Mouse (Mus musculus): ENCODE measurements around the gene C3. TPM values are rescaled to one million over a fixed set of nuclear protein-coding genes. Genes with fewer than 3 reads are reported as not detected.

The C3 gene
- polyA plus RNA-seq, 1 experiment from 2014 or later, result 0.82 TPM

- Histone ChIP-seq H3K36me3 (ENCODE audit: control insufficient read depth, insufficient read depth, low read length) (no peaks in the 10 kb centered on the region), H3K9me3 (ENCODE audit: control insufficient read depth, low read length) (no peaks in the 10 kb centered on the region), H3K27me3 (ENCODE audit: control insufficient read depth, insufficient read depth, low read length) (no peaks in the 10 kb centered on the region), H3K4me2 (ENCODE audit: low read depth, low read length) (no peak overlapping the region), H3K4me1 (ENCODE audit: control insufficient read depth, insufficient read depth, low read length) (no peaks in the 10 kb centered on the region), H3K9ac (replicated peaks; ENCODE audit: low read depth, low read length) (no peak overlapping the region), H3K27ac (ENCODE audit: low read depth, low read length) (no peak overlapping the region), H3K4me3 (ENCODE audit: low read depth, low read length) (no peak overlapping the region)
- WGBS, result 31% methylated on average over 21 of the region's 22 CpGs
- peak; percentile 56; the same call in 1 of the 2 replicates for ATAC-seq (ENCODE audit: low read depth)
Measured at GRCm38 (mm10) chr17:57264972-57265945, 37.3 kb upstream of the C3 start.

- H3K4me1 ChIP-seq (ENCODE audit: control insufficient read depth, insufficient read depth, low read length), result no peaks in the 10 kb centered on the region
- 91% methylated on average over 2 of the region's 2 CpGs for WGBS
- H3K4me3 ChIP-seq (ENCODE audit: low read depth, low read length), result no peak overlapping the region
- H3K36me3 ChIP-seq (ENCODE audit: control insufficient read depth, insufficient read depth, low read length), result no peaks in the 10 kb centered on the region
- ATAC-seq (ENCODE audit: low read depth), result no peak
- H3K9ac ChIP-seq (replicated peaks; ENCODE audit: low read depth, low read length), result no peak overlapping the region
- H3K27me3 ChIP-seq (ENCODE audit: control insufficient read depth, insufficient read depth, low read length), result no peaks in the 10 kb centered on the region
- H3K27ac ChIP-seq (ENCODE audit: low read depth, low read length), result no peak overlapping the region
- H3K4me2 ChIP-seq (ENCODE audit: low read depth, low read length), result no peak overlapping the region
- H3K9me3 ChIP-seq (ENCODE audit: control insufficient read depth, low read length), result no peaks in the 10 kb centered on the region
Measured at GRCm38 (mm10) chr17:57264164-57264563, 36.2 kb upstream of the C3 start.

- H3K9ac ChIP-seq (replicated peaks; ENCODE audit: low read depth, low read length), result no peak overlapping the region
- H3K4me1 ChIP-seq (ENCODE audit: control insufficient read depth, insufficient read depth, low read length), result no peaks in the 10 kb centered on the region
- WGBS, result 95% methylated on average over 17 of the region's 17 CpGs
- H3K27me3 ChIP-seq (ENCODE audit: control insufficient read depth, insufficient read depth, low read length), result no peaks in the 10 kb centered on the region
- H3K4me3 ChIP-seq (ENCODE audit: low read depth, low read length), result no peak overlapping the region
- no peak for ATAC-seq (ENCODE audit: low read depth)
- no peak overlapping the region for H3K4me2 ChIP-seq (ENCODE audit: low read depth, low read length)
- no peak overlapping the region for H3K27ac ChIP-seq (ENCODE audit: low read depth, low read length)
- no peaks in the 10 kb centered on the region for H3K9me3 ChIP-seq (ENCODE audit: control insufficient read depth, low read length)
- no peaks in the 10 kb centered on the region for H3K36me3 ChIP-seq (ENCODE audit: control insufficient read depth, insufficient read depth, low read length)
Measured at GRCm38 (mm10) chr17:57262901-57263550, 35.1 kb upstream of the C3 start.

GRCm38 (mm10) chr17:57261796-57262195 lies 33.9 kb upstream of the C3 start:
- no peak for ATAC-seq (ENCODE audit: low read depth)
- Histone ChIP-seq H3K9ac (replicated peaks; ENCODE audit: low read depth, low read length) (no peak overlapping the region), H3K4me1 (ENCODE audit: control insufficient read depth, insufficient read depth, low read length) (no peaks in the 10 kb centered on the region), H3K36me3 (ENCODE audit: control insufficient read depth, insufficient read depth, low read length) (no peaks in the 10 kb centered on the region), H3K9me3 (ENCODE audit: control insufficient read depth, low read length) (no peaks in the 10 kb centered on the region), H3K27ac (ENCODE audit: low read depth, low read length) (no peak overlapping the region), H3K4me3 (ENCODE audit: low read depth, low read length) (no peak overlapping the region), H3K27me3 (ENCODE audit: control insufficient read depth, insufficient read depth, low read length) (no peaks in the 10 kb centered on the region), H3K4me2 (ENCODE audit: low read depth, low read length) (no peak overlapping the region)
- WGBS, result 50% methylated on average over 1 of the region's 1 CpGs

- 92% methylated on average over 4 of the region's 4 CpGs for WGBS
- Histone ChIP-seq H3K27ac (ENCODE audit: low read depth, low read length) (no peak overlapping the region), H3K4me1 (ENCODE audit: control insufficient read depth, insufficient read depth, low read length) (no peaks in the 10 kb centered on the region), H3K27me3 (ENCODE audit: control insufficient read depth, insufficient read depth, low read length) (no peaks in the 10 kb centered on the region), H3K9ac (replicated peaks; ENCODE audit: low read depth, low read length) (no peak overlapping the region), H3K9me3 (ENCODE audit: control insufficient read depth, low read length) (no peaks in the 10 kb centered on the region), H3K36me3 (ENCODE audit: control insufficient read depth, insufficient read depth, low read length) (no peaks in the 10 kb centered on the region), H3K4me3 (ENCODE audit: low read depth, low read length) (no peak overlapping the region), H3K4me2 (ENCODE audit: low read depth, low read length) (no peak overlapping the region)
- ATAC-seq (ENCODE audit: low read depth), result no peak
Measured at GRCm38 (mm10) chr17:57261286-57261685, 33.4 kb upstream of the C3 start.

- Histone ChIP-seq H3K27me3 (ENCODE audit: control insufficient read depth, insufficient read depth, low read length) (no peaks in the 10 kb centered on the region), H3K4me3 (ENCODE audit: low read depth, low read length) (no peak overlapping the region), H3K9me3 (ENCODE audit: control insufficient read depth, low read length) (no peaks in the 10 kb centered on the region), H3K4me1 (ENCODE audit: control insufficient read depth, insufficient read depth, low read length) (no peaks in the 10 kb centered on the region), H3K27ac (ENCODE audit: low read depth, low read length) (no peak overlapping the region), H3K36me3 (ENCODE audit: control insufficient read depth, insufficient read depth, low read length) (no peaks in the 10 kb centered on the region), H3K4me2 (ENCODE audit: low read depth, low read length) (no peak overlapping the region), H3K9ac (replicated peaks; ENCODE audit: low read depth, low read length) (no peak overlapping the region)
- no peak for ATAC-seq (ENCODE audit: low read depth)
- 91% methylated on average over 9 of the region's 9 CpGs for WGBS
Measured at GRCm38 (mm10) chr17:57260351-57260750, 32.4 kb upstream of the C3 start.

GRCm38 (mm10) chr17:57259742-57260141 lies 31.8 kb upstream of the C3 start:
- no peak for ATAC-seq (ENCODE audit: low read depth)
- H3K9ac ChIP-seq (replicated peaks; ENCODE audit: low read depth, low read length), result no peak overlapping the region
- no peaks in the 10 kb centered on the region for H3K27me3 ChIP-seq (ENCODE audit: control insufficient read depth, insufficient read depth, low read length)
- H3K4me1 ChIP-seq (ENCODE audit: control insufficient read depth, insufficient read depth, low read length), result no peaks in the 10 kb centered on the region
- no peaks in the 10 kb centered on the region for H3K9me3 ChIP-seq (ENCODE audit: control insufficient read depth, low read length)
- WGBS, result 95% methylated on average over 8 of the region's 8 CpGs
- H3K36me3 ChIP-seq (ENCODE audit: control insufficient read depth, insufficient read depth, low read length), result no peaks in the 10 kb centered on the region
- no peak overlapping the region for H3K27ac ChIP-seq (ENCODE audit: low read depth, low read length)
- H3K4me3 ChIP-seq (ENCODE audit: low read depth, low read length), result no peak overlapping the region
- no peak overlapping the region for H3K4me2 ChIP-seq (ENCODE audit: low read depth, low read length)

GRCm38 (mm10) chr17:57258191-57258590 lies 30.3 kb upstream of the C3 start:
- WGBS, result 92% methylated on average over 3 of the region's 3 CpGs
- no peak for ATAC-seq (ENCODE audit: low read depth)
- no peaks in the 10 kb centered on the region for H3K36me3 ChIP-seq (ENCODE audit: control insufficient read depth, insufficient read depth, low read length)

GRCm38 (mm10) chr17:57256921-57257485 lies 29.1 kb upstream of the C3 start:
- H3K4me2 ChIP-seq (ENCODE audit: low read depth, low read length), result no peak overlapping the region
- H3K4me3 ChIP-seq (ENCODE audit: low read depth, low read length), result no peak overlapping the region
- H3K27me3 ChIP-seq (ENCODE audit: control insufficient read depth, insufficient read depth, low read length), result no peaks in the 10 kb centered on the region
- H3K4me1 ChIP-seq (ENCODE audit: control insufficient read depth, insufficient read depth, low read length), result no peaks in the 10 kb centered on the region
- no peak for ATAC-seq (ENCODE audit: low read depth)
- H3K9ac ChIP-seq (replicated peaks; ENCODE audit: low read depth, low read length), result no peak overlapping the region
- H3K27ac ChIP-seq (ENCODE audit: low read depth, low read length), result no peak overlapping the region
- no peaks in the 10 kb centered on the region for H3K9me3 ChIP-seq (ENCODE audit: control insufficient read depth, low read length)
- H3K36me3 ChIP-seq (ENCODE audit: control insufficient read depth, insufficient read depth, low read length), result no peaks in the 10 kb centered on the region
- 95% methylated on average over 22 of the region's 22 CpGs for WGBS

More at GRCm38 (mm10) chr17:57258191-57258590, 30.3 kb upstream of the C3 start:
- Histone ChIP-seq H3K4me1 (ENCODE audit: control insufficient read depth, insufficient read depth, low read length) (no peaks in the 10 kb centered on the region), H3K9me3 (ENCODE audit: control insufficient read depth, low read length) (no peaks in the 10 kb centered on the region), H3K27me3 (ENCODE audit: control insufficient read depth, insufficient read depth, low read length) (no peaks in the 10 kb centered on the region), H3K9ac (replicated peaks; ENCODE audit: low read depth, low read length) (no peak overlapping the region), H3K4me2 (ENCODE audit: low read depth, low read length) (no peak overlapping the region), H3K4me3 (ENCODE audit: low read depth, low read length) (no peak overlapping the region), H3K27ac (ENCODE audit: low read depth, low read length) (no peak overlapping the region)
